Mouse (Mus musculus) heart, postnatal 14 days (tissue): ENCODE results near the gene Cyp4a31. TPM values are rescaled to one million over a fixed set of nuclear protein-coding genes. Genes with fewer than 3 reads are reported as not detected.
A peak's percentile ranks its signal among the peaks of the same experiment; 100 is the strongest.
"Not testable (repeated sequence)": the region's sequence is repeated elsewhere in the genome, so short reads cannot be mapped to it uniquely, and the experiment has no call there.

ENCODE experiments used
- DNase-seq, 2 experiments: peaks; one replicate each; pipeline ENCODE4 v3.0.0; 2021 to 2022
- intact Hi-C: fragments of 180-260 bp; cut with DNase I; formaldehyde crosslinking; loops from one replicate; pipeline ENCODE4 v1.15.1; 2025
- long read RNA-seq, 2 experiments: library from polyadenylated mRNA; stranded (forward); transcript quantifications; one replicate each; pipeline ENCODE4 v2.0.0; 2021
- total RNA-seq, 2 experiments: library from RNA; stranded (reverse); gene quantifications; 2 replicates each; pipeline ENCODE4 v1.2.3; 2021

The Cyp4a31 gene
- total RNA-seq = not detected
- long read RNA-seq, experiment 1 = 0 reads
- long read RNA-seq, experiment 2 = 0 reads

DNA sequence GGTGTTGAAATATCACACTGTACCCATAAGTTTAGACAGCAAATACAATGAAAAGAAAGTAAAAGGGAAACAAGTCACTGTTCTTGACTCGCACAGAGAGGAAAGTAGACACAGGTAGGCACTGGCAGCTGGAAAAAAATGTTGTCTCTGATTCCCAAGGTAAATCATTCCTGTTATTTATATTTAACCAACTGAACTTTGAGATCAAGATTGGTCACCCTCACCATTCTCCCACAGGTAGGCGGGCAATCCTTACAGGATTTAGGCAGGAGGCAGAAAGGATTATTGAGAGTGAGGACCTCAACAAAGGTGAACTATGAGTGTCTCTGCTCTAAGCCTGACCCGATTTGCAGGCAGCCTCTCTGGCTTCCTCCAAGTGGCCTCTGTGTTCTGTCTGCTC, at the start of gene Cyp4a31:
TSS of gene Cyp4a31 (plus strand) at position 249 of the 400 bp plus-strand sequence.
- DNase-seq = no peak
- intact Hi-C loops = no loop called here

DNA sequence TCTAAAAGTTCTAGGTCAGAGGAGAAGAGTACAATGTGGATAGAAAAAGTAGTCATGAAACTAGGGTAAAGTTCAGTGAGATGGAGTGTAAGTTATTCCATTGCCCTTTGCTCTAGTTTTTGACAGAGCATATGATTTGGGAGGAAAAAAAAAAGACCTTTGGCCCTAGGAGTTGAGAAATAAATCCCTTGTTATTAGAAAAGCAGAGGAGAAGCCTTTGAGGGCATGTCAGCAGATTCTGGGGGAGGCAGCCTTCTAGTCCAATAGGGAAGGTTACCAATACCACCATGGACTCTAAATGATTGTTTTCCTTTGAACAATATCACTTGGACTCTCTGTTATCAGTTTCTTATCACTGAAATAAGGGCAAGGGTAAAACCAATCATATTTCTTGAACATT, 49.5 kb upstream of the Cyp4a31 start:
- DNase-seq, intact Hi-C loops: not testable (repeated sequence)

DNA sequence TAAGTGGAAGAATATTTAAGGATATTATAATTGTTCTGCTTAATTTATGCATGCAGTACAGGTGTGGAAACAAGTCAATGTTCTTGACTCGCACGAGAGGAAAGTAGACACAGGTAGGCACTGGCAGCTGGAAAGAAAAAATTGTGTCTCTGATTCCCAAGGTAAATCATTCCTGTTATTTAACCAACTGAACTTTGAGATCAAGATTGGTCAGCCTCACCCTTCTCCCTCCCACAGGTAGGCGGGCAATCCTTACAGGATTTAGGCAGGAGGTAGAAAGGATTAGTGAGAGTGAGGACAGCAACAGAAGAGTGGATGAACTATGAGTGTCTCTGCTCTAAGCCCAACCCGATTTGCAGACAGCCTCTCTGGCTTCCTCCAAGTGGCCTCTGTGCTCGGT, 45.4 kb upstream of the Cyp4a31 start, which contains the start of gene Cyp4a10:
TSS of gene Cyp4a10 (plus strand) at position 265 of the 400 bp plus-strand sequence.
- DNase-seq, intact Hi-C loops: not testable (repeated sequence)

DNA sequence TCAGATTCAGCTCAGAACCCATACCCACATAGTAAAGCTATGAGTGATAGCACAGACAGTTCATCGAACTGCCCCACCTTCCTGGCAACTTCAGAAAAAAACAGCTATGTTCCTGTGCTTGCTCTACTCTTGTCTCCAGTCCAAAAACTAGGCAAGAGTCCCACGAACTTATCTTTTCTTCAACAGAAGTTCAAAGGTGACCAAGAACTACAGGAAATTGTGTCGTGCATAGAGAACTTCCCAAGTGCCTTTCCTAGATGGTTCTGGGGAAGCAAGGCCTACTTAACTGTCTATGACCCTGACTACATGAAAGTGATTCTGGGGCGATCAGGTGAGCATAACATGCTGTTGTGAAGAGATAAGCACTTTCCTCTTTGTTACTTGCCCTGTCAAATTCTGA, 44.0 kb upstream of the Cyp4a31 start:
- intact Hi-C loops = no loop called here
- DNase-seq = no peak

DNA sequence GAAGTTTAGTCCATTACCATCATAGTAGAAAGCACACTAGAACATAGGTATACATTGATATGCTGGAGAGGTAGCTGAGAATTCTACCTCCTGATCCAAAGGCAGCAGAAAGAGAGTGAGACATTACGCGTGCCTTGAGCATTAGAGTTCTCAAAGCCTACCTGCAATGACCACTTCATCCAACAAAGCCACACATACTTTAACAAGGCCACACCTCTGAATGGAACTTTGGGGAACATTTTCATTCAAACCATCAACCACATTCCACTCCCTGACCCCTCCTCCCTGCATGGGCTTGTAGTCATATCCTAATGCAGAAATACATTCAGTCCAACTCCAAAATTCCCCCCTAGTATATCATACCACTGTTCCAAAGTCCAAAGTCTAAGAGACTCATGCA, 41.7 kb upstream of the Cyp4a31 start:
- intact Hi-C loops = no loop called here
- DNase-seq = no peak

DNA sequence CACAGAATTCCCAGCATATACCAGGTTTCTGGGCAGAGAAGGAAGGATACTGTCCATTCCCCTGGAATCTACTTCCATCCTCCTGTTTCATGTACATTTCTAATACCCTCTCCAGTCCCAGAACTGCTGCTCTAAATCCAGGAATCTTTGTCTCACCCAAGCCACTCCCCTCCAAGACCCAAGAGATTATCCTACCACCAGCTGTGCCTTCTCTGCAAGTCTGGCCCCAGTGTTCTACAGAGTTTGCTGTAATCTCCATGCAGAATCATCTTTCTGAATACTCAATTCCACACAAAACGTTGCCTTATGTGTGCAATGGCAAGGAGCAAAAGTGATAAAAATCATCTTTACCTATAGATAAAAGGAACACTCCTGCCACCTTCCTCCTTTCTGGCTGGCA, 18.3 kb upstream of the Cyp4a31 start:
- intact Hi-C loops = no loop called here
- DNase-seq = no peak

DNA sequence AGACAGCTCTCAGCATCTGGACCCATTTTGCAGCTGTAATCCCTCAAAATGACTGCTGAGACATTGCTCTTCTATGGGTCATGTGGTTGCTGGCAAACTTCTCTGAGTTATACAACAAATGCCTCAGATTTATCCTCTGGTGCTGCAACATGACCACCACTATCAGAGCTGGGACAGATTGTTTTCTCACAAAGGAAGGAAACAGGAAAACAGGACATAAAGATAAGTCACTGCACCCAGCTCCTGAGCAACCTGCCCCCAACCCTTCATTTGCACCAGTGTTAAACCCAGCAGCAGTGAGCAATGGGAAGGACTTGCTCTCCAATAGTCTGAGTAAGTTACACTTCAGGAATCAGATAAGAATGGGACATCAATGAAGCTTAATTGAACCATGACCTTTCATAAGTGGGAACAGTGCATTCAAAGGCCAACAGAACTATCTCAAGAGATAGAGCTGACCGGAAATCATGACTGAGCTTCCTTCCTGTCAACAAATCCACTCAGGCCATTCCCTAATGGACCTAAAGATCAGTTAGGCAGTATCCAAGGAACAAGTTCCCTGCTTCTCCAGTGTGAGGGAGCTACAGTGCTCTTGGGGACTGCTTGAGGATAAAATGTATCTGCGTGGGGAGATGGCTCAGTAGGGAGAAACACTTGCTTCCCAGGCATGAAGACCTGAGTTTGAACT, 17.2 kb upstream of the Cyp4a31 start:
- intact Hi-C loops = no loop called here
- peak in 1 of 2 experiments; percentile 17 for DNase-seq

DNA sequence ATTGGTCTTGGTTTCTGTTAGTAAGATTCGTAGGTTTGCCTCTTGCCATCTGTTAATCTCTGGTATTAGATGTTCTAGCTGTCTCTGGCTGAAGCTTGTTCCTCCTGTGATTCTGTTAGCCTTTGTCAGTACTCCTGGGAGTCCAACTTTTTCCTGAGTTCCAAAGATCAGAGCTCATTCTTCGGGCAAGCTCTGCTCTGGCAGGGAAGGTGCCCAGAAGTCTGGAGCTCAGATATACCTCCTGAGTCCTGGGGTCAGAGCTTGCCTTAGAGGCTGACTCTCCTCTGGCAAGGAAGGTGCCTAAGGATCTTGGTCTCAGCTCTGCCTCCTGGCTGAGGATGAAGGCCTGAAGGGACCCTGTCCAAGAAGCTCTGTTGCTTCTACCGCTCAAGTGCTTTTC, 10.7 kb upstream of the Cyp4a31 start:
- no peak for DNase-seq
- intact Hi-C loops = no loop called here

DNA sequence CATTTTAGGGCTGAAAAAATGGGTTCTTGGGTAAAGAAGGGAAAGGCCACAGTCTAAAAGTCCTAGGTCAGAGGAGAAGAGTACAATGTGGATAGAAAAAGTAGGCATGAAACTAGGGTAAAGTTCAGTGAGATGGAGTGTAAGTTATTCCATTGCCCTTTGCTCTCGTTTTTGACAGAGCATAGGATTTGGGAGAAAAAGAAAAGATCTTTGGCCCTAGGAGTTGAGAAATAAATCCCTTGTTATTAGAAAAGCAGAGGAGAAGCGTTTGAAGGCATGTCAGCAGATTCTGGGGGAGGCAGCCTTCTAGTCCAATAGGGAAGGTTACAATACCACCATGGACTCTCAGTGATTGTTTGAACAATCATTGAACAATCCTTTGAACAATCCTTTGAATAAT, 7.9 kb upstream of the Cyp4a31 start:
- no peak for DNase-seq
- intact Hi-C loops = no loop called here

DNA sequence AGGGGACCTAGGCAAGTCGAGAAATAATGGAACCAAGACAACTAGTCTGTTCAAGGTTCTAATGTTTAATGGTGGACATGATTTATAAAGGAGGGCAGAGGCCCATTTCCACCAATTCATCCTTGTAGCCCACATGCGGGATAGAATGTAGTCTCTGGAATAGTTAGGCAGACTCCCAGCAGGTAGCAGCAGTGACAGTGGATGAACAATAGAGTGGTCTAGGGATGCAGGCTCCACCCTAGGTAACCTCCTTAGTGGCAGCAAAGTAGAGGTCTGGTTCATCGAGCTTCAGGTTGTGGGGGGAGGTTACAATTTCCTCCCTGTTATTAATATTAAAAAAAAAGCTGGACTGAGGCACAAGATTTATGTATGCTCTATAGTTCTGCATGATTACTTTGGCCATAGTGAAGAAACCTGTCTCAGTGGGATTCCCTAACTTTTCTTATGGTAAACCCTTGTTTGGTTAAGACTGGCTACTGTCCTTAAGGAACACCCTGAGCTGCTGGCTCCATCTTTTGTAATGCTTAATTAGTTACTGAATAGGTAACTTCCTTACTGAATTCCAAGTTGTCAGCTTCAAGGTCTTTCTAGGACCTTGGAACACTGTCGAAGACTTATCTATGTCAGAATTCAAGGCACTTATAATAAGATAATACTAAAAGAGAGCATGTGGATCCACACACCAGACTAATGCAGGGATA, 5.4 kb upstream of the Cyp4a31 start:
- intact Hi-C loops = no loop called here
- DNase-seq = no peak

DNA sequence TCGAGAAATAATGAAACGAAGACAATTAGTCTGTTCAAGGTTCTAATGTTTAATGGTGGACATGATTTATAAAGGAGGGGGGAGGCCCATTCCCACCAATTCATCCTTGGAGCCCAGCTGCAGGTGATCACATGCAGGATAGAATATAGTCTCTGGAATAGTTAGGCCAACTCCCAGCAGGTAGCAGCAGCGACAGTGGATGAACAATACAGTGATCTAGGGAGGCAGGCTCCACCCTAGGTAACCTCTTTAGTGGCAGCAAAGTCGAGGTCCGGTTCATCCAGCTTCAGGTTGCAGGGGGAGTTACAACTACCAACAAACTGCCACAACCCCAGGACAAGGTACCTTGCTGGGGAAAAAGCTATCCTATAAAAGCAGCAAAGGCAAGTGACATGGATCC, 2.2 kb upstream of the Cyp4a31 start:
- intact Hi-C loops, DNase-seq: not testable (repeated sequence)

DNA sequence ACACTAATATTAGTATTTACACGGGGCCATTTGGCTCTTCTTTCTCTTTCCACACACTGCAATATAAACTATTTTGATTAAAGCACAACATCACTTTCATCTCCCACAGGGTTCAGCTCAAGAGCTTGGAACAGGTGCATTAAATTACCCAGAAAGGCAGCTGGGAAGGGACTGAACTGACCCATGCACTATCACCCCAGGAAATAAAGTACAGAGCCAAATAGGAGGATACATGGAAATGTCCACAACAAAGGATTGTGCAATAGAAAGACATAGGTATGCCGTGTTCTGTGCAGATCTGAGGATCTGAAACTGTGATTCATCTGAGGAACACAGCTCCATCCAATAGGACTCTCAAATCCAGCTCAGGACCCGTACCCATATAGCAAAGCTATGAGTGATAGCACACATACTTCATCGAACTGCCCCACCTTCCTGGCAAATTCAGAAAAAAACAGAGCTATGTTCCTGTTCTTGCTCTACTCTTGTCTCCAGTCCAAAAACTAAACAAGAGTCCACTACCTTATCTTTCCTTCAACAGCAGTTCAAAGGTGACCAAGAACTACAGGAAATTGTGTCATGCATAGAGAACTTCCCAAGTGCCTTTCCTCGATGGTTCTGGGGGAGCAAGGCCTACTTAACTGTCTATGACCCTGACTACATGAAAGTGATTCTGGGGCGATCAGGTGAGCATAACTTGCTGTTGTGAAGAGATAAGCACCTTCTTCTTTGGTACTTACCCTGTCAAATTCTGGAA, 1.2 kb downstream of the Cyp4a31 start:
- intact Hi-C loops, DNase-seq: not testable (repeated sequence)

DNA sequence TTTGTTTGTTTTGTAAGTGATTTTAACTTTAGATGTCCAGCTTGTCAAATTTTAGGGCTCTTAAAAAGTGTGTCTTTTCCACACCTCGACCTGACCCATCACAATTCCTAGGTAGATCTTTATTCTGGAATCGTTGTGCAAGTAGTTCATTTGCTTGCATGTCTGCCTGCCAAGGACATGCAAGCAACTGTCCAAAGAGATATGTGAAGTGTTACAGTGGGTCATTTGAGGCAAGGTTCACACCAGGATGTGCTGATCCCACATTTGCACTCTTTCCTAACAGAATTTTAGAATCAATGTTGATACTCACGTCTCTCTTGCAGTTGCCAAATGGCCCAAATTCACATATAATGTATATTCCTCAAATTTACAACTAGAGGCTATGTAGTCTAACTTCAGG, 11.8 kb downstream of the Cyp4a31 start:
- no peak for DNase-seq
- intact Hi-C loops = no loop called here

DNA sequence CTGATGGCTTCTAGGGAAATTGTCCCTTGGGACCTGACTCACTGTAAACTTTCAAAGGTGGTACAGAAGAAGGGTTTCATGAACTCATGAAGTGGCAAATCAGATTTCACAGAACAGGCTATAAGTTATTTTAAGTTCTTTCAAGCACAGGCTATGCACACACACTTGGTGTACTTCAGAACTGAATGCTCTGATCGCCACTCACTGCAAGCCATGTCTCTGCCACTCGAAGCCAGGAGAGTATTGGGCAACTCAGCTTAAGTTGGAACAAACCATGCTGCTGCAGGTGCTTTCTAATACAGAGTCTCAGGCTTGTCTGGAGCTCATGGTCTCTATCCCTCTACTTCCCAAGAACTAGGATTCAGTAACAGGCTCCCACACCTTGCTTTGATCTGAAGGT, 12.3 kb downstream of the Cyp4a31 start:
- intact Hi-C loops = no loop called here
- no peak for DNase-seq

DNA sequence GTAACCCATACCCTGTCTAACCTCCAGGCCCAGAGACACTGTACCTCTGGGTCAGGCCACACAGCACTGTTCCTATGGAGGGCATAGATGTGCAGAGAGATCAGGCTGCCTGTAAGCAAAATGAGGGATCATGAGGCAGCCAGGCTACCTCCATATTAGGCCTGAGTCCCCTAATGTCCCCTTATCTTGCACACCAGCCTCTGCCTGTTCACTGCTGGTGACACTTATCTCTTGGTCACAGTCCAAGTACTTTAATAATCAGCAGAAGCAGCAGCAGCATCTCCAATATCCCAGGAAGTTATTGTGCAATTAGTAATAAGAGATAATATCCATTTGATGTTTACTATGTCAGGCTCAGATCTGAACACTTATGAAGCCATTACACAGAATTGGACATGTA, 19.6 kb downstream of the Cyp4a31 start:
- intact Hi-C loops = no loop called here
- DNase-seq = no peak

DNA sequence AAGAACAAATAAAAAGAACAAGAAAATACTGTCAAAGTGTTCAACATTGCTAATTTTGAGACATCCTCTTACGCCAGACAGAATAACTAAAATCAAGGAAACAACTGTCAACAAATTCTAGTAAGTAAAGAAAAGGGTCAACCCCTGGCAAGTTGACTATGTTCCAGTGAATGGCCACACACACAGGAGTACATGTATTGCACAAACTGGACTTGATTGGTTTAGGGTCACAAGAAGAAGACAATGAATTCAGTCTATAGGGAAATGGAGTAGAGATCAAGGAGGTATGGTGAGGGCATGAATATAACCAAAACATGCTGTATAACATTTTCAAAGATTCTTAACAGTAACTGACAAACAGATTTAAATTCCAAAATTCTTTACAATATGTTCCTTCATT, 32.9 kb downstream of the Cyp4a31 start:
- no peak for DNase-seq
- intact Hi-C loops = no loop called here

DNA sequence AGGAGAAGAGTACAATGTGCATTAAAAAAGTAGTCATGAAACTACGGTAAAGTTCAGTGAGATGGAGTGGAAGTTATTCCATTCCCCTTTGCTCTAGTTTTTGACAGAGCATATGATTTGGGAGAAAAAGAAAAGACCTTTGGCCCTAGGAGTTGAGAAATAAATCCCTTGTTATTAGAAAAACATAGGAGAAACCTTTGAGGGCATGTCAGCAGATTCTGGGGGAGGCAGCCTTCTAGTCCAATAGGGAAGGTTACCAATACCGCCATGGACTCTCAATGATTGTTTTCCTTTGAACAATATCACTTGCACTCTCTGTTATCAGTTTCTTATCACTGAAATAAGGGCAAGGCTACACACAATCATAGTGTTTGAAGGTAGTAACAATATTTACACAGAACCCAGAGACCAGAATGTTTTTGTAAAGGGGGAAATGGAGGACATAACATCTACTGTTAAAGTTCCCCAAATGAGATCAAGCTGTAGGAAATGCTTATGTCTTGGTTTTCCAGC, 33.4 kb downstream of the Cyp4a31 start:
- intact Hi-C loops = no loop called here
- DNase-seq = no peak

DNA sequence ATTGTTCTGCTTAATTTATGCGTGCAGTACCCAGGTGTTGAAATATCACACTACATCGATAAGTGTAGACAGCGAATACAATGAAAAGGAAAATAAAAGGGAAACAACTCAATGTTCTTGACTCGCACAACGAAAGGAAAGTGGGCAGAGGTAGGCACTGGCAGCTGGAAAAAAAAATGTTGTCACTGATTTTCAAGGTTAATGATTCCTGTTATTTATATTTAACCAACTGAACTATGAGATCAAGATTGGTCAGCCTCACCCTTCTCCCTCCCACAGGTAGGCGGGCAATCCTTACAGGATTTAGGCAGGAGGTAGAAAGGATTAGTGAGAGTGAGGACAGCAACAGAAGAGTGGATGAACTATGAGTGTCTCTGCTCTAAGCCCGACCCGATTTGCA, 37.2 kb downstream of the Cyp4a31 start, which contains the start of gene Cyp4a32:
TSS of gene Cyp4a32 (plus strand) at position 359 of the 400 bp plus-strand sequence.
- intact Hi-C loops = not testable (repeated sequence)

DNA sequence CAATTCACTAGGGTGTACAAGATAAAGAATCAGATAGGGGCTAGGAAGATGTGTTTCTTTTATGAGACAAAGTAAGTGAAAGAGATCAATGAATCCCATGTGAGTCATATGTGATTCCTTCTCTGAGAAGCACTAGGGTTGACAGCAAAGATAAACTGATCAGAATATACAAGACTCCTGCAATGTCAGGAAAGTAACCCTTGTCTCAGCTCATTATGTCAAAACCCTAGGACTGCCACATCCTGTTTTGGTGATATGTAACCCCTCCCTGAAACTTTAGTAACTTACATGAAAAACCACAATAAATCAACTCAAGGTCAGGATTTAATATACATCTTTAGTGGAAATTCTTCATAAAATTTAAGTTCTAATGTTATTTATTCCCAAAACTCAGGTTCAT, 50.6 kb downstream of the Cyp4a31 start:
- DNase-seq = no peak
- intact Hi-C loops = no loop called here

More for the DNA sequence above, 37.2 kb downstream of the Cyp4a31 start, which contains the start of gene Cyp4a32:
- not testable (repeated sequence) for DNase-seq

DNA sequence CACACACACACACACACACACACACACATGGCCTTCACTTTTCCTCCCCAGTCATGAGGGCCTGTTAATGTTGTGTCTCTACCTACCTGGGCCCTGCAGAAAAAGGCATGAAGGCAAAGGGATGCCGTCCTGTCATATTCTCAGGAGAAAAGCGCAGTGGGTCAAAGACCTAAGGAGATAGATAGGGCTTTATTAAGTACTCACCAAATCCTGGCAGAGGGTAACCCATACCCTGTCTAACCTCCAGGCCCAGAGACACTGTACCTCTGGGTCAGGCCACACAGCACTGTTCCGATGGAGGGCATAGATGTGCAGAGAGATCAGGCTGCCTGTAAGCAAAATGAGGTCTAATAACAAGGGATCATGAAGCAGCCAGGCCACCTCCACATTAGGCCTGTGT, 62.1 kb downstream of the Cyp4a31 start:
- DNase-seq, intact Hi-C loops: not testable (repeated sequence)
